Mouse (Mus musculus): ENCODE results near the gene Grrp1.
A peak's percentile ranks its signal among the peaks of the same experiment; 100 is the strongest.

Grrp1 gene

DNA sequence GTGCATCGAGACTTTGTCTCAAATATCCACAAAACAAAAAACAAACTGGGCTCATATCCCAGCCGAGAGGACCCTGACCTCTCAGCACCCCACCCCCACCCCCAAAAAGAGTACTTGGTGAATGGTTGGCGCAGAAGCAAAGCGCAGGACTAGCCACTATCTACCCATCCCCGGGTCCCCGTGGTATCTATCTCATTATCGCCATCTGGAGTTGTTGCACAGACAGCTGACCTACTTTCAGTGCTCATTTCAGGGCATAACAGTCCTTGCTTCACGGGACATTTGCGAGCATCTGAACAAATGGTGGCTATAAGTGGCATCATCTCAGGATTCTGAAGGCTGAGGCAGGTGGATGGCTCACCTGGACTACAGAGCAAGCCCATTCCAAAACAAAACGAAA, 15.2 kb downstream of the Grrp1 start:
- DNase-seq, result no peak

DNA sequence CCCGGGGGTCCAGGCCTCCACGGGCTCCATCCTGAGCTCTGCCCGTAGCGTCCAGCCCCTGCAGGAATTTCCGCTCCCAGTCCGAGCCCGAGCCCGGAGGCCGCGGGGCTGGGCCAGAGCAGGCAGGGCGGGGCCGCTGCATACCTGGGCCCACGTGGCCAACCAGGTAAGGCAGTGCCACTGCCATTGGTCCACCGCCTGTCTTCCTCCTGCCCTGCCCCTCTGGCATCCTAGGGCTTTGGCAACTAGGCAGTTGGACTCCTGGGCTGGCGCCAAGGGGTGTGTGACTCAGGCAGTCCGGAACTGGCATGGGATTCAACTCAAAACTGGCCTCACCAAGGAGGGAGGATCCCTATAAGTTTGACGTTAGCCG, 15.6 kb downstream of the Grrp1 start, which contains the start of gene Cnksr1:
Gene Cnksr1 (minus strand): TSS at position 121 of the 373 bp plus-strand sequence.
- DNase-seq, result peak; percentile 94 to 96

DNA sequence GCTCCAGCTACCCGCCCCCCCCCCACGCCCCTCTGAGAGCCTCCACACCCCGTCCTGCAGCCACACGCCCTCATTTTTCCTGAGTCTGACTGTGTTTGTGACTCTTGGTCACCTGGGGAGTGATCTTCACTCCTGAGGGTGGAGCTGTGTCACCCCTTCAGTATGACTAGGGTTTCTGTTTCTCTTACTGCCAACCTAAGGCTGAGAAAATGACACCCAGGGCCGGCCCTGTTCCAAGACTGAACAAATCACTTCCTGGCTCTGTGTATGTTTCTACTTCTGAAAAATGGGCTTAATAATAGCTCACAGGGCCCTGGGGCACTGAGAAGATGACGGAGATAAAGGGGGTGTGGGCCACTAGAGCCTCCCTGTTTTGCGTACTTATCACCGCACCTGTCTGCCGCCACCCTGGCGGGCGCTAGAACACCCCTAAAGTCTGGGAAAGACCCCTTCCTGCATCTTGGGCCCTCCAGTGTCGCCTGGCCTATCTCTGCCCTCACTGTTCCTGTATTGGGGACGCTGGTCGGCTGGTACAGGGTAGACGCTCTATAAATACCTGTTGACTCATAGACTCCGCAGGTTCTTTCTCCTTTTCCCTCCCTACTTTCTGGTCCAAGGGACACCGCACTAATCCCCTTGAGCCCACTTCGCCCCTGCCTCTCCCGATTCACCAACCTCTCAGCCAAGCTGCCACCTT, 16.2 kb downstream of the Grrp1 start:
- no peak for DNase-seq

GRCm38 (mm10) chr4:134234876-134235275, 19.0 kb downstream of the Grrp1 start:
- DNase-seq, result no peak

GRCm38 (mm10) chr4:134230431-134230830, 23.5 kb downstream of the Grrp1 start:
- DNase-seq, result peak; percentile 47 to 50

DNA sequence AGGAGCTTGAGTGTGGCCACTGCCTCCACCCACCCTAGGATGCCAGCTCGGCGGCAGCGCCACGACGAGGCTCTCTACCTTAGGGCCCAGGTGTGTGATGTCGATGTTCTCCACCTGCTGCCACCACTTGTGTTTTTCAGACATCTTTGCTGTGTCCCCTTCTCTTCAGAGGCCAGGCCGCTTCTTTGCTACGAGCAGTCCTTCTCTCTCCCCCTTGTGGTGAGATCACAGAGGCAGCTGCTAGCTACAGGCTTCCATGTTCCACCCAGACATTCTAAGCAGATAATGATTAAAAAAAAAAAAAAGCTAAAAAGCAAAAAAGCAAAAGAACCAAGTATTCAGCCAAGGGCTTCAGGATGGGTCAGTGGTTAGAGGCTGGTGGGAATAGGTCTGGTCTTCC, 26.7 kb downstream of the Grrp1 start, which contains the start of gene Catsper4:
Gene Catsper4 (minus strand): TSS at position 190 of the 400 bp plus-strand sequence.
- no peak for DNase-seq

GRCm38 (mm10) chr4:134222793-134223600, 30.9 kb downstream of the Grrp1 start:
- peak; percentile 38 to 66 for DNase-seq

- no peak for DNase-seq
Measured at GRCm38 (mm10) chr4:134206488-134207053, 47.3 kb downstream of the Grrp1 start.

GRCm38 (mm10) chr4:134203340-134203896, 50.5 kb downstream of the Grrp1 start:
- DNase-seq, result no peak

DNA sequence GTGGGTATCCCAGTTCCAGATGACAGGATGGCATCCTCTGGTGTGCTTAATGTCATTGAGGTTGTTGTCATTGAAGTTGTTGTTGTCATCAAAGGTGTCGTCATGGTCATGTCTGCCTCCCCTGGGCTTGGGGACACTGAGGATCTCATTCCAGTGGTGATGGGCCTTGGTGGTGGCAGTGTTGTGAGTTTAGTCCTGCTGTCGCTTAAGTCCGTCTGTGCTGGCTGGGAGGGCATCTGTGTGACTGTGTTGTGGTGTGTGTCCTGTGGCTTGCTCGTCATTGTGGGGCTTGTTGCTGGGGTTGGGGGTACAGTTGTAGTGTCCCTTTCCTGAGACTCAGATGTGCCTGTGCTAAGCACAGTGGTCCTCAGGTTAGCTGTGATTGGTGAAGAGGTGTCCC, 51.0 kb downstream of the Grrp1 start, which contains the start of gene Gm7534:
Gene Gm7534 (minus strand): TSS at position 101 of the 400 bp plus-strand sequence.
- DNase-seq, result no peak

Data from kidney, adult 8-10 months (tissue).